Mouse (Mus musculus) forebrain, embryonic 11.5 days (tissue): ENCODE results near the gene Cracr2b. TPM values are rescaled to one million over a fixed set of nuclear protein-coding genes. Genes with fewer than 3 reads are reported as not detected.

Experiments used
- ATAC-seq: fragments of 200-750 bp; cut with Nextera tagmentation; replicated peaks from 2 replicates; pipeline ENCODE4 v1.8.0; 2017; ENCODE audit warnings: moderate TSS enrichment; ENCODE audit not compliant: low FRiP score
- DNase-seq: peaks from one replicate; pipeline ENCODE4 v3.0.0-alpha.2; 2017; ENCODE audit warnings: low spot score
- H3K27ac ChIP-seq: fragments of 300-500 bp; sonication (generic); 2 replicates; pipeline ENCODE4 v1.5.1; 2014; ENCODE audit warnings: low read depth, low read length
- H3K27me3 ChIP-seq: fragments of 300-500 bp; sonication (generic); 2 replicates; pipeline ENCODE4 v1.6.1; 2014; ENCODE audit warnings: mild to moderate bottlenecking, low read length, mixed read lengths; ENCODE audit not compliant: control insufficient read depth, insufficient read depth
- H3K36me3 ChIP-seq: fragments of 300-500 bp; sonication (generic); 2 replicates; pipeline ENCODE4 v1.6.1; 2014; ENCODE audit warnings: mild to moderate bottlenecking, low read length, moderate library complexity, mixed read lengths; ENCODE audit not compliant: control insufficient read depth, insufficient read depth
- H3K4me1 ChIP-seq: fragments of 300-500 bp; sonication (generic); replicated peaks from 2 replicates; pipeline ENCODE4 v1.6.1; 2014; ENCODE audit warnings: low read length, mixed read lengths; ENCODE audit not compliant: control insufficient read depth, insufficient read depth
- H3K4me2 ChIP-seq: fragments of 300-500 bp; sonication (generic); 2 replicates; pipeline ENCODE4 v1.6.1; 2014; ENCODE audit warnings: low read depth, mild to moderate bottlenecking, low read length, moderate library complexity, mixed read lengths; ENCODE audit not compliant: severe bottlenecking
- H3K4me3 ChIP-seq: fragments of 300-500 bp; sonication (generic); 2 replicates; pipeline ENCODE4 v1.5.1; 2014; ENCODE audit warnings: low read depth, low read length
- H3K9ac ChIP-seq: fragments of 300-500 bp; sonication (generic); 2 replicates; pipeline ENCODE4 v1.6.1; 2014; ENCODE audit warnings: low read length
- H3K9me3 ChIP-seq: fragments of 300-500 bp; sonication (generic); 2 replicates; pipeline ENCODE4 v1.6.1; 2016; ENCODE audit warnings: low read length, mixed read lengths; ENCODE audit not compliant: control insufficient read depth
- WGBS: fragments of 180-500 bp; shearing (Covaris S2); extraction: QIAGEN DNeasy Blood & Tissue Kit; methylation state at CpG from one replicate; pipeline ENCODE4 v1.1.7; 2014; 5-methylcytosine and 5-hydroxymethylcytosine counted together
- polyA plus RNA-seq: library from polyadenylated mRNA; unstranded; fragments of >200 nt; fragmentation: Nextera tagmentation; extraction: Ambion mirVana; gene quantifications from 2 replicates; pipeline ENCODE4 v1.2.1, GENCODE M21; 2014

The Cracr2b gene
- polyA plus RNA-seq, 1 experiment from 2014 or later, result 5.9 TPM

DNA sequence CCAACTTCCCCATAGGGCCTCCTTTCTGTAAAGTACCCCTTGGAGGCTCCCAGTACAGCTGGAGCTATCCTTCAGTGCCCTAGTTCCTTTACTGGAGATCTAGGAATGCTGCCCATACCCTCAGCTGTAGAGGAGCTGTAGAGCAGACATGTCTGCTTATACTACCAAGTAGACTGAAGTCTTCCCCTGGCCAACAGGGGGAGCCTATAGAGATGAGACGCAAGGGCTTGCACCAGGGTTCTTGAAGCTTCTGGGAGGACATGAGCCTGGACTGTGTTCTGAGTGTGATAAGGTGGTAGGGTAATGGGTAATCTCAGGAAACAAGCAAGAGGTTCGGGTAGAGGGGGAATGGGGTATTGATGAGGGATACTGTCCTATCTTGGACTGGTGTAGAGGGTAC is 30.3 kb downstream of the Cracr2b start:
- Histone ChIP-seq H3K9me3 (no peaks in the 10 kb centered on the region), H3K4me1 (no peaks in the 10 kb centered on the region), H3K27me3 (no peaks in the 10 kb centered on the region), H3K27ac (no peak overlapping the region), H3K4me2 (no peak overlapping the region), H3K4me3 (no peak overlapping the region), H3K9ac (no peak overlapping the region), H3K36me3 (no peaks in the 10 kb centered on the region)
- no peak for DNase-seq
- ATAC-seq, result no peak
- WGBS, result 80% methylated on average over 2 of the region's 2 CpGs

DNA sequence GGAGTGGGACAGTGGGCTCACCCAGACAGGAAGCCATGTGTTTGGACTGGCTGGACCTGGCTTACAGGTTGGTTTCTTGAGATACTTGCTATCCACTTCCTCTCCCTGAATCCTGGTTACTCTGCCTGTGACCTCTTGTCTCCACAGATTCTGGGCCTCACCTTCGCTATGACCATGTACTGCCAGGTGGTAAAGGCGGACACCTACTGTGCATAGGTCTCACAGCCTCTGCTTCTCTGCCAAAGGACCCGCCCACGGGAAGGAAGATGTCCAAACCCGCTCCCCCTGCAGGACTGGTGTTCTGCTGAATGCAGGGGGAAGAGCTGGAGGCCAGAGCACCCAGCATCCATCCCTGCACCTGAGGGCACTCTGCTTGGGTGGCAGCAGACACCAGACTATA is 31.8 kb downstream of the Cracr2b start:
- Histone ChIP-seq H3K36me3 (no peaks in the 10 kb centered on the region), H3K4me3 (no peak overlapping the region), H3K27me3 (no peaks in the 10 kb centered on the region), H3K4me2 (no peak overlapping the region), H3K9ac (no peak overlapping the region), H3K9me3 (no peaks in the 10 kb centered on the region), H3K4me1 (no peaks in the 10 kb centered on the region), H3K27ac (no peak overlapping the region)
- ATAC-seq, result no peak
- 89% methylated on average over 5 of the region's 5 CpGs for WGBS
- DNase-seq, result no peak

DNA sequence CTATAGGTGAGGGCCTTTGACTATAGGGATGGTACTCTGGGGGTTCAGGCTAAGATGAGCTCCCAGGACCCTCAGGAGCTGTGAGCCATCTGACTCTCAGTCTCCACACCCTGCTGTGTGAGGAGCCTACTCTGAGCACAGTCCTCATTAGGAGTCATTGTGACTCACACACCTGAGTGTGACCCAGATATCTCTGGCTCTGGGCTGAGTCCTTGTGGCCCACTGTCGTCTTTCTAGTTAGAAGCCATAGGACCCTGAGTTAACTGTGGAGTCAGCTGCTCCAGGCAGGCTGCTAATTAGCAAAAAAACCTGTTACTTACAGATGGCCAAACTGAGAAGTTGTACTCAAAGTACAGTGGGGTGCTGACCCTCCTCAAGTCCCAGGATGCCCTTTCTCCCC is 32.8 kb downstream of the Cracr2b start:
- Histone ChIP-seq H3K9ac (no peak overlapping the region), H3K4me3 (no peak overlapping the region), H3K27ac (no peak overlapping the region), H3K4me1 (no peaks in the 10 kb centered on the region), H3K4me2 (no peak overlapping the region), H3K36me3 (no peaks in the 10 kb centered on the region), H3K9me3 (no peaks in the 10 kb centered on the region), H3K27me3 (no peaks in the 10 kb centered on the region)
- DNase-seq, result no peak
- WGBS, result 93% methylated on average over 1 of the region's 1 CpGs
- ATAC-seq, result no peak

DNA sequence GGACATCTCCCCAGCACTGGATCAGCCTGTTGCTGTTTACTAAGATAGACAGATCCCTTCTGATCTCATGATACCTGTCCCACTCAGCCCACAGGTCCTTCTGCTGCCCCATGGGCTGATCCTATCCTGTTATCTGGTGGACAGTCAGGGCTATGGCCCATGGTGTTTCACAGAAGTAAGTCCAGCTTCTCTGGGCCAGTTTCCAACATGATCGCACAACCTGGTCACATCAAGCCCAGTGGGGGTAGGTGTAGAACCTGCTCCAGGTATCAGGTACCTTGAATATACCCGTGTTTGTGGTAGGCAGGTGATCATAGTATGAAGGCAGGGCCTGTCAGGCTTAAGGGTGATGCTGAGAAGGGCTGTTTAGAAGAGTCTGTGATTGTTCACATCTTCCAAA is 34.5 kb downstream of the Cracr2b start:
- H3K27ac ChIP-seq, result no peak overlapping the region
- WGBS, result 80% methylated on average over 2 of the region's 2 CpGs
- H3K4me2 ChIP-seq, result no peak overlapping the region
- no peaks in the 10 kb centered on the region for H3K27me3 ChIP-seq
- no peaks in the 10 kb centered on the region for H3K36me3 ChIP-seq
- H3K9me3 ChIP-seq, result no peaks in the 10 kb centered on the region
- no peak for ATAC-seq
- no peak for DNase-seq
- H3K4me3 ChIP-seq, result no peak overlapping the region
- no peaks in the 10 kb centered on the region for H3K4me1 ChIP-seq
- H3K9ac ChIP-seq, result no peak overlapping the region

DNA sequence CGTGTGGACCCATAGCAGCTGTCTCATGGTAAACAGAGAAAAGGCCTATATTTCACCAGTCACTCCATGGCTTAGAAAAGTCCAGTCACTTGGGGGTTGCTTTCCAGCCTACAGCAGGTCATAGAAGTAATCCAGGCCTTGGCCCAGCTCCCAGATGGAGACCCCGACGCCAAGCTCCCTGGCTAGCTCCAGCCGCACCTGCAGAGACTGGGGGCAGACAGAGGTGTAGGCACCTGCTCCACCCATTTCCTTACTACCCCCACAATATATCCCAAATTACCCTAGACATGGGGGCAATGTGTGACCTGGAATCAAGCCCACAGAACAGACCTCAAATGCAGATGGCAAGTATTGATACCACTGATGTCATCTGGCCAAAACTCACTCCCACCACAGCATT is 35.0 kb downstream of the Cracr2b start:
- H3K36me3 ChIP-seq, result no peaks in the 10 kb centered on the region
- H3K4me3 ChIP-seq, result no peak overlapping the region
- no peak overlapping the region for H3K9ac ChIP-seq
- ATAC-seq (no peak), DNase-seq (no peak)
- no peaks in the 10 kb centered on the region for H3K27me3 ChIP-seq
- H3K4me2 ChIP-seq, result no peak overlapping the region
- H3K27ac ChIP-seq, result no peak overlapping the region
- H3K4me1 ChIP-seq, result no peaks in the 10 kb centered on the region
- no peaks in the 10 kb centered on the region for H3K9me3 ChIP-seq
- 91% methylated on average over 4 of the region's 4 CpGs for WGBS

DNA sequence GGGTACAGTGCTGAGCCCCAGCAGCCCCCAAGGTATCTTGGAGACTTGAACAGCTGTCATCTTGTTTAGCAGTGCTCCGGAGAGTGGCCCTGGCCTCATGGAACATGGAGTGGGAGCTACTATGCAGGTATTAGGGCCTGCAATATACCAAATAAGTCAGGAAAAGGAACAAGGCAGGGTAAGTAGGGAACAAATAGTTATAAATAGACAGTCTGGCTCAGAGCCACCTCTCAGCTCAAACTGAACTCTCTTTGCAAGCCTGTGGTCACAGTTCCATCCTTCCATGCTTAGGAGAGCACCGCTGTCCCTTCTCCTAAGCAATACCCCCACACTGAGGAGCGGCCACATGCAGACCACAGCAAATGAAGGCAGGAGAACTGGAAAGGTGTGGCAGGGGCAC is 36.7 kb downstream of the Cracr2b start:
- no peak overlapping the region for H3K4me2 ChIP-seq
- WGBS, result 92% methylated on average over 3 of the region's 3 CpGs
- no peaks in the 10 kb centered on the region for H3K36me3 ChIP-seq
- no peak for DNase-seq
- H3K27ac ChIP-seq, result no peak overlapping the region
- no peak overlapping the region for H3K4me3 ChIP-seq
- H3K9ac ChIP-seq, result no peak overlapping the region
- H3K4me1 ChIP-seq, result no peaks in the 10 kb centered on the region
- ATAC-seq, result no peak
- no peaks in the 10 kb centered on the region for H3K27me3 ChIP-seq
- H3K9me3 ChIP-seq, result no peaks in the 10 kb centered on the region

DNA sequence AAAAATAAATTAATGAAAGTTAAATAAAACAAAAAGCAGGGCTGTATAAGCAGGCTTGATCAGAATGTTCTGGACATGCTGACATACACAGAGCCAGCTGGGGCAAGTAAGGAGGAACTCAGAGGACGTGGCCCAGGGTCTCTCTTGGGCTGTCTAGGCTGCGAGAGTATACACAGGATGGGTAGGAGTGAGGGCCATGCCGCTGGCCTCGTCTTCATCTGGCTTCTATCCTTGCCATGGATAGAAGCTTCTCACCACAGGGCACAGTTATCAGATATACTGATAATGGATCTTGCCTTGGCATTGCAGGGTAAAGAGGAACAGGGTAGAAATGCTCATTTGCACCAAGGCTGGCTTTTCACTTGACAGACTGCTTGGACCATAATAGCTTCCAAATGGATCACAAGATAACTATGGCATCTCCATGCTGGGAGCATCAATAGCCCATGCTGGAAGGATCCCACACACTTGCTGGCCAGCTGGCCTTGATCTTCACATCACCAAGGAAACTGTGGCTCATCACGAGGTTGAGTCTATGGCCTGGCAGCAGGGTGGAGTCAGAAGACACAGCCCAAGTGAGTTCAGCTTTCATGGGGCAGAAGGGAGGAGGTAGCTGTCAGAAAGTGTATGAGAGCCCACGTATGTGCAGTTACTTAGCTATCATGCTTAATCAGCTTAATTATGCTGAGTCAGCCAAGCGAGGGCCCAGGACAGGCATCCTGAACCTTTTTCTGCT is 41.1 kb downstream of the Cracr2b start:
- no peaks in the 10 kb centered on the region for H3K4me1 ChIP-seq
- H3K4me3 ChIP-seq, result no peak overlapping the region
- no peak for ATAC-seq
- H3K9ac ChIP-seq, result no peak overlapping the region
- H3K27me3 ChIP-seq, result no peaks in the 10 kb centered on the region
- no peaks in the 10 kb centered on the region for H3K9me3 ChIP-seq
- WGBS, result 85% methylated on average over 7 of the region's 7 CpGs
- no peak overlapping the region for H3K4me2 ChIP-seq
- no peaks in the 10 kb centered on the region for H3K36me3 ChIP-seq
- DNase-seq, result no peak
- no peak overlapping the region for H3K27ac ChIP-seq

DNA sequence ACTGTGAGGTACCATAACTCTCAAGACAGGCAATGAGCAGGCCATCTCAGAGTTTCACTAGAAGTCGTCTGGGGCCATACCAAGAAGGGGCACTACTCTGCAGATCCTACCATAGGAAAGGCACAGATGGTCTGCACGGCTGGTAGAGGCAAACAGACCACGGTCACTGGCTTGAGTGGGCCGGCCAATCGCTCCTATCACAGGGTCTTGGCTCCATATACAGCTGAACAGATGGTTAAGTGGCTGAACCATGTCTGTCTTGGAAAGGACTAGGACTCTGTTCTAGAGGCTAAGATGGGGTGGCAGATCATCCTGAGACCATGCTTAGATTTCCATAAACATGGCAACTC is 41.6 kb downstream of the Cracr2b start:
- DNase-seq, result no peak
- Histone ChIP-seq H3K9ac (no peak overlapping the region), H3K4me2 (no peak overlapping the region), H3K27me3 (no peaks in the 10 kb centered on the region), H3K9me3 (no peaks in the 10 kb centered on the region; the same call in 1 of the 2 replicates), H3K27ac (no peak overlapping the region), H3K36me3 (no peaks in the 10 kb centered on the region), H3K4me3 (no peak overlapping the region), H3K4me1 (no peaks in the 10 kb centered on the region)
- 93% methylated on average over 5 of the region's 5 CpGs for WGBS
- no peak for ATAC-seq

DNA sequence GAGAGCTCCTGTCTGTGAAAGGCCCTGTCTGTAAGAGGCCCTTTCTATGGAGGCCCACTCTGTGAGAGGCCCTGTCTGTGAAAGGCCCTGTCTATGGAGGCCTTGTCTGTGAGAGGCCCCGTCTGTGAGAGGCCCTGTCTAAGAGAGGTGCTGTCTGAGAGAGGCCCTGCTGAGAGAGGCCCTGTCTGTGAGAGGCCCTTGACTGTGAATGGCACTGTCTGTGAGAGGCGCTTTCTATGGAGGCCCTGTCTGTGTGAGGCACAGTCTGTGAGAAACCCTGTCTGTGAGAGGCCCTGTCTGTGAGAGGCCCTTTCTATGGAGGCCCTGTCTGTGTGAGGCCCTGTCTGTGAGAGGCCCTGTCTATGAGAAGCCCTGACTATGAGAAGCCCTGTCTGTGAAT is 45.4 kb downstream of the Cracr2b start:
- ATAC-seq, result no peak
- no peak for DNase-seq
- 72% methylated on average over 2 of the region's 2 CpGs for WGBS

More for the DNA sequence above, 45.4 kb downstream of the Cracr2b start:
- Histone ChIP-seq H3K27ac (no peak overlapping the region), H3K36me3 (no peaks in the 10 kb centered on the region), H3K9ac (no peak overlapping the region), H3K27me3 (no peaks in the 10 kb centered on the region), H3K4me2 (no peak overlapping the region), H3K4me3 (no peak overlapping the region), H3K9me3 (no peaks in the 10 kb centered on the region; the same call in 1 of the 2 replicates), H3K4me1 (no peaks in the 10 kb centered on the region)
